Mouse (Mus musculus) MEL (cell line): ENCODE data around the gene Gm43552.

Experiments
- CTCF ChIP-seq, 3 experiments: IDR thresholded peaks in 2 of 3; conservative IDR thresholded peaks in 1 of 3; 2 replicates each; pipeline ENCODE4 v1.5.1; 2011 to 2012; ENCODE audit warnings: low read length in 3 of 3, low read depth in 2 of 3, mild to moderate bottlenecking in 2 of 3, improper control_type of control experiment in 1 of 3, inconsistent platforms in 1 of 3, mixed read lengths in 1 of 3, moderate library complexity in 1 of 3; ENCODE audit not compliant: control insufficient read depth in 1 of 3, insufficient read depth in 1 of 3, poor library complexity in 1 of 3, severe bottlenecking in 1 of 3
- ELF1 ChIP-seq: IDR thresholded peaks from 2 replicates; pipeline ENCODE4 v1.6.1; 2014; ENCODE audit warnings: low read depth, mild to moderate bottlenecking, inconsistent platforms, low read length, improper control_type of control experiment, moderate library complexity
- EP300 ChIP-seq, 2 experiments: IDR thresholded peaks; 2 replicates each; pipeline ENCODE4 v1.6.1; 2011; ENCODE audit warnings: improper control_type of control experiment in 2 of 2, low read length in 2 of 2, low read depth in 1 of 2, mild to moderate bottlenecking in 1 of 2
- POLR2AphosphoS5 ChIP-seq: IDR thresholded peaks from 2 replicates; pipeline ENCODE4 v1.6.1; 2012; ENCODE audit warnings: low read depth, borderline replicate concordance, mild to moderate bottlenecking, inconsistent platforms, low read length, moderate library complexity, mixed read lengths

DNA sequence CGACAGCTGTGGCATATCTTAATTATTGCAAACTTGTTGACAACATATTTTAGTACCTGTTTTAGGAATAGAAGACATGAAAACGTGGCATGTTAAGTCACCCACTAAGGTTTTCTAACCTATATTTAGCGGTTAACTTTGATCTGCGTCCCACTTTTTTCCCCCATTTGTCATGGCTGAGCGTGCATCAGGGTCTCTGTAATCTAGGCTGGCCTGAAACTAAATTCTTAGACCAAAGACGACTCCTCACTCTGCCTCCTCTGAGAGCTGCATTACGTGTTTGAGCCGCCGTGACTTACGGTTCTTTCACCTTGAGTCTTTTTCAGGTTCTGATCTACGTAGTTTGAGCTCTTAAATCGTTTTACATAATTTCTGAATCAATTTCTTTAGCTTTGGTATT, 100.9 kb downstream of the Gm43552 start:
- no peak for TF ChIP-seq POLR2AphosphoS5
- TF ChIP-seq CTCF (IDR thresholded peaks at IDR 0.05 in 2 of 3, conservative IDR thresholded peaks at IDR 0.05 in 1 of 3; ENCODE audit: control insufficient read depth in 1 of 3, insufficient read depth in 1 of 3, low read depth in 2 of 3, low read length in 3 of 3, poor library complexity in 1 of 3, severe bottlenecking in 1 of 3) = no peak
- TF ChIP-seq EP300 (IDR thresholded peaks at IDR 0.05; ENCODE audit: low read depth in 1 of 2, low read length in 2 of 2) = 0 out of 4 replicates have a peak, but pooled peaks of 1 of the 2 experiments have one; percentile 10
- TF ChIP-seq ELF1 = no peak
